Mouse (Mus musculus) testis, adult 2 months (tissue): ENCODE data around the gene Rex1bd.

Experiments used
- CTCF ChIP-seq: fragments of 200-500 bp; IDR thresholded peaks from 2 replicates; pipeline ENCODE4 v1.5.1; 2012; ENCODE audit warnings: low read depth, mild to moderate bottlenecking, inconsistent platforms, low read length, moderate library complexity; ENCODE audit not compliant: control insufficient read depth, insufficient read depth, insufficient replicate concordance
- POLR2A ChIP-seq: fragments of 200-500 bp; IDR thresholded peaks from 2 replicates; pipeline ENCODE4 v1.6.1; 2012; ENCODE audit warnings: low read depth, mild to moderate bottlenecking, inconsistent platforms, low read length, moderate library complexity; ENCODE audit not compliant: control insufficient read depth

GRCm38 (mm10) chr8:70469938-70470337, 36.6 kb downstream of the Rex1bd start:
- TF ChIP-seq POLR2A (no peak), CTCF (no peak)
